Mouse (Mus musculus): ENCODE data around the gene Cmas.

Gene Cmas

DNA sequence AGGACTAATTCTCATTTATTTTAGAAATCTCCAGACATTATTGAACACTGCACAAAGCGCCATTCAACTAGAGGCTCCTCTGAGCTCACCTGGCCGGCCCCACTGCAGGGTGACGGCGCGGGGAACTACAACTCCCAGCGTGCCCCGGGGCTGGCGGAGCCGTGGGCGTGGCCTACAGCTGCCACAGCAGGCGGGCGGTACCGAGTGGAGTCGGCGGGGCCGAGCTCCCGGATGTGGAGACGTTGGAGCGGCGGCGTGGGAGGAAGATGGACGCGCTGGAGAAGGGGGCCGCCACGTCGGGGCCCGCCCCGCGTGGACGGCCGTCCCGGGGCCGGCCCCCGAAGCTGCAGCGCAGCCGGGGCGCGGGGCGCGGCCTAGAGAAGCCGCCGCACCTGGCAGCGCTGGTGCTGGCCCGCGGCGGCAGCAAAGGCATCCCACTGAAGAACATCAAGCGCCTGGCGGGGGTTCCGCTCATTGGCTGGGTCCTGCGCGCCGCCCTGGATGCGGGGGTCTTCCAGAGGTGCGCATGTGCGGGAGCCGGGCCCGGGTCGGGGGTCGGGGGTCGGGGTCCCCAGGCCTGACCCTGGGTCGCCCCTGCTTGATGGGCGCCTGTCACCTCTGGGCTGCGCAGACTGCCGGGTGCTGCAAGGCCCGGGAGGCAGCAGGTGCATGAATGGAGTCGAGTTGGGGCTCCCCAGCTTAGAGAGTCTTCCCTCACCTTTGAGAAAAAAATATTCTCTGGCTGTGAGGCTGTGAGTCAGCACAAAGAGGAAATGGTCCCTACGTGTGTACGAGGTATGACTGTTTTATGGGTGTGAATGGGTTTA is at the start of gene Cmas:
Gene Cmas, plus strand, starts transcription at position 180 of the 827 bp plus-strand sequence.
- peak; percentile 75 for DNase-seq (ENCODE audit: low read depth, low spot score)

DNA sequence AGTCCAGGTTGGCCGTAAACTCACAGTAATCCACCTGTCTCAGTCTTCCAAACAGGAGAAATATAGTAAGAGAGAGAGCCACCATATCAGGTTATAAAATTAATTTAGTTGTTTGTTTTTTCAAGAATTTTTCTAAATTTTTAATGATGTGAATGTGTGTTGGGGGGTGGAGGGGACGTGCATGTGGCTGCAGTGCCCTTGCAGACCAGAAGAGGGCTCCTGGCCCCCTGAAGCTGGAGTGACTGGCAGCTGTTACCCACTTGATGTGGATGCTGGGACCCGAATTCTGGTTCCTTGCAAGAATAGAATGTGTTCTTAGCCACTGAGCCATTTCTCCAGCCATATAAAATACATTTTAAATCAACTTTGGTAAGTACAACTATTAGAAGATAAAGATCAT is 49.8 kb upstream of the Cmas start:
- DNase-seq (ENCODE audit: low read depth, low spot score) = no peak

DNA sequence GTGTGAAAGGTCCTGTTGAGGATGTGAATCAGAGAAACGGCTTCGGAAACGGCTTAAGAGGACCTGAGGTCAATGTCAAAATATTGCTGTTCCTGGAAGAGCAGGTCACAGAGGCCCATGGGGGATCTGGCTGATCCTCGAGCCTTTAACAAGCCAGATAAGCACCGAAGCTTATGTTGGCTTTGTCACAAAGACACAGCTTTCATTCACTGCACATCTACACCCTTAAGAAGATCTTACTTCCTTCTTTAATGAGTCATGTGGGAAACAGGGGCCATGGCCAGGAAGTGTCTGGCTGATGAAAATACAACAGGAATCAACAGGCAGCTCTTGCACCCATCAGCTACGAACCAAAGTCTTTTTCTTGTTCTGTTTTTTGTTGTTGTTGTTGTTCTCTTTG is 48.1 kb upstream of the Cmas start:
- no peak for DNase-seq (ENCODE audit: low read depth, low spot score)

DNA sequence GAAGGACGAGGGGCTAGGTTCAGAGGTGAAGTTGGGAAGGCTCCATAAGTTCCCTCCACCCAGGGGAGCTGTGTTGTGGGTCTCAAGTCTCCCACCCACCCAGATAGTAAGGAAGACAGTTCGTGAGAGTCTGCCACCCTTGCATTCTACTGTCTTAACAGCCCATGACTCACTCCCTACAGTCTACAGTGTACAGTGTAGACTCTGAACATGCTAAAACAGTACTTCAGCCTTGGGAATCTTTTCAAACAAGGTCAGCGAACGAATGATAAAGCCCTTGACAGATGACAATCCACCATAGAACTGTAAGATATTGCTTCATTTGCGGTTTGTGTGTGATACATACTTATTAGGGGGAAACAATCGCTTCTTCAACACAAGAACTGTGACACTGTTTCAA is 45.8 kb upstream of the Cmas start:
- no peak for DNase-seq (ENCODE audit: low read depth, low spot score)

DNA sequence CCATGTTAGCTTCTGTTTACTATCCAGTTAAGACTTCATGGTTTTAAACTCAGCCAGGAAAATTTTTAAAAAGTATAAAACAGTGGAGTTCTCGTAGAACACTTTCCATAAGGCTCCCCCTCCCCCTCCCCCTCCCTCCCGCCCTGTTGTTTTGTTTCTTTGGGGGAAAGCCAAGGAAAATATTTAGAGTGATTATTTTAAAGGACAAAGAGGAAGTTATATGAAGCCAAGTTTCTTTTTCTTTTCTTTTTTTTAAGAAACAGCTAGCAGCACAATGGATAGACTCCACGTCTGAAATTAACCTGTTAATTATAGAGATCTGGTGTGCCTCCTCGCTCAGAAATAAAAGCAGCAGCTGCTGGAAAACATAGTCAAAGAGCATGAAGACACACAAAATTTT is 45.4 kb upstream of the Cmas start:
- no peak for DNase-seq (ENCODE audit: low read depth, low spot score)

DNA sequence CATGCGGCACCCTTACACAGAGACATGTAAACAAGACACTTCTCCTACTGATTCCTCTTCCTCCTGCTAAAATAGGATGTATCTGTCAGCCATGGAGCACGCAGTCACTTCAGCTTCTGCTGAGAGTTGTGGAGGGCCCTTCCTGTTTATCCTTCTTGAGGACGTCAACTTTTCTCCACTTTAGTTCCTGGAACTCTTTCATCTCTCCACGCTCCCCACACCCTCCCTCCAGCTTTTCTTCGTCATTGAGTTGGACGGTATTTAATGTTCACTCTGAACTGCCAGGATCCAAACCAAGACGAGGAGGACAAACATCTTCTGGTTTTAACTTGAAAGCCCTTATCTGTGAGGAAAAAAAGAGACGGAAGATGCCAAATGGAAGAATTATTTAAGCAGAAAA is 41.5 kb upstream of the Cmas start:
- DNase-seq (ENCODE audit: low read depth, low spot score) = no peak

DNA sequence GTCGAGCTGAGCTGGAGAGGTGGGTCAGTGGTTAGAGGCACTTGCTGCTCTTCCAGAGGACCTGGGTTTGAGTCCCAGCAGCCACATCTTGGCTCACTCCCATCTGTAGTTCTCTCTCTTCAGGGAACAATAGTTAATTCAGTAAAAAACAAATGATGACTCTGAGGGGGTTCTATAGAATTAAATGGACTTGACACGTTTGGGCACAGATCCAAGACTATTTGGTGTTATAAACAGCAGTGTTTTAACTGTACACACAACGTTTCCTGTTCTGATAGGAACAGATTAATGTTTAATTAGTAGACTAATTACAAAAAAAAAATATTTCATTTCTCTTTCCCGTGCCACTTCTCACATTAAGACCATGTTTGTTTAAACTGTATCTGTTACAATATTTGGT is 39.3 kb upstream of the Cmas start:
- DNase-seq (ENCODE audit: low read depth, low spot score) = no peak

DNA sequence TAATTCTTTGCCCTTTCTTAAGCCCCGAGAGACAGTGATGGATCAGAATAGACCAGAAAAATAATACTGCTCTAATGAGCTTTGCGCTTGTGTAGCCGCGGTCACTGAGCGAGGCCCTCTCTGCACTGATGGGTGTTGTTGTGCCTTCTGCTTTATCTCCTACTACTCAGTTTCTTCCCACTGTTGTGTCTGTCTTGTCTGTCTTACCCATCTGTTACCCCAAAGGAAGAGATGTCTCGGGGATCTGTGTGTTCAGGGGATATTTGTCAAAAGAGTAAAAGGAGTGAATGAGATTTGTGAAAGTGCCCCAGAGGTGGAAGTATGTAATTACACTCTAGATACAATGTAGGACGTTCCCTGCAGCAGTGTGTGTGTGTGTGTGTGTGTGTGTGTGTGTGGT is 38.3 kb upstream of the Cmas start:
- DNase-seq (ENCODE audit: low read depth, low spot score) = no peak

DNA sequence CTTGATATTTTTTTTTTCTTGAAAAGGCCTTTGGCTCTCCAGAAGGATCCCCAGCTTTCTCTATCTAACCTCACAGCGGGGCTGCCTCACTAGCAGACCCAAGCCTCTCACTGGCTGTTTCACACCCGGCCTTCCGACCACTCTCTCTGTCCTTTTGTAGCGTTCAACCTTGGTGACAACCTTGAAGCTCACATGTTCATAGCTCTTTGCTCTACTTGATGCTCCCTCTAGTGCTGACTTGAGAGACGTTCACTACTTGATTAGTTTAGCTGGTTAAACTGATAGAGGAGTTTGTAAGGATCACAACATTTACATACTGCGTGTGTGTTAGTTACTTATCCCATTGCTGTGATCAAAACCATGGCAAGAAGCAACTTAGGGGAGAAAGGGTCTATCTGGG is 35.8 kb upstream of the Cmas start:
- no peak for DNase-seq (ENCODE audit: low read depth, low spot score)

DNA sequence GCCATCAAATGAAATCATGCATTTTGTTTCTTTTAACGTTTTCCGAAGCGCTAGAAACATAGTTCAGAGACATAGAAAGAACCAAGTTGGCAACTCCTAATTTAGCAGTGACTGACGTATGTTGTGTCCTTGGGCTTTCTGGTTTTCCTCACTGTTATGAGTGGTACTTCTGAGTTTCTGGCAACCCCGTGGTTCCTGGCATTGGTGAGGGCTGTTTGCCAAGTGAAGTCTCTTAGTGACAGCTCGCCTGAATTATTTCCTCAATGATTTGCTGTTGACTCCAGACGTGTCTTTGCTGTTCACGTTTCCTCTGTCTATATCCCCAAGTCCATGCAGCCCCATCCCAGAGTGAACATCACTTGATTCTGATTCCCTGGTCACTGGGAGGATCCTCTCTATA is 34.8 kb upstream of the Cmas start:
- DNase-seq (ENCODE audit: low read depth, low spot score) = no peak

DNA sequence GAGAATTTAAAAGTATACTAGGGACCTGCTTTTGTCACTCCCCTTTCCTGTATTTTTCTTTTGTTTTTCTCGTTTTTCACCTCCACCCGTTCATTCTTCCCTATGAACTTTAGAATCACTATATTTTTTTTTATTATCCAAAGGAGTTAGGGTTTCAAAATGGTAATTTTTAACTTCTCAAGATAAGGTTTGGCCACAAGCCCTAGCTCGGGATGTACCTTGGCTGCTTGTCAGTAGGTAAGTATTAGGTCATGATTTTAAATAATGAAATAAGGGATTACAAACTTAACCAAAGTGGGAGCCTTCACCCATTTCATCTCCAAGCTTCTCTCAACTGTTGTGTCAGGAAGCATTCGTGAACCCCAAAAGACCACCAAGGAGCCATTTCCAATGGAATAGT is 30.5 kb upstream of the Cmas start:
- DNase-seq (ENCODE audit: low read depth, low spot score) = no peak

DNA sequence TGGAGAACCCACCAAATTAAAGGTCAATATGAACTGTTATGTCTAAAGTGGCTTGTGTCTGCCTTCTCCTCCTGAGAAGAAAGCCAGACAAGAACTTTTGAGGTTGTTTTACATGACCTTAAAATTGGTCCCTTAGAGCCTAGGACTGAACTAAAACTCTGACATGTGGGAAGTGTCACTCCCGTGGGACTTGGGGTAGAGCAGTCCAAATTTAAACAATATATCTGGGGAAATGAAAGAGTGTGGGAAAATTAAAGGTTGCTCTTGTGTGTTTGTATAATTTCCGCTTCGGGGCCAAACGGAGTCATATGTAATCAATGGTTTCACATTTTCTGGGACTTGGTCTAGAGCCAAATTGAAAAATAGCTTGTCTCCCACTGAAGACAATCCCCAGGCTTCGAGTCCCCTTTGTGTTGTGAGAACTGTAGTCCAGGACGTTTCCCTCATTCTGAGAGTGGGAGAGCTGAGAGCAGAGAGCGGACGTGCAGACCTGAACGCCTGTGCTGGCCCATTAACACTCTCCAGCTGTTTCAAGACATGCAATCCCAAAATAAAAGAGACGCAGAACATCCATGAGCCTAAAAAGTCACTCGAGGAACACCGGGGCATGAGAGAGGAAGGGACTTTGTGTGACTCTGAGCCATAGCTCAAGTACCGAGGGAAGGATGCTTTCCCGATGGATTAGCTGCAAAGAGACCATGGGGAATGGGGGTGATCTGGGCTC is 23.8 kb upstream of the Cmas start:
- DNase-seq (ENCODE audit: low read depth, low spot score) = no peak

DNA sequence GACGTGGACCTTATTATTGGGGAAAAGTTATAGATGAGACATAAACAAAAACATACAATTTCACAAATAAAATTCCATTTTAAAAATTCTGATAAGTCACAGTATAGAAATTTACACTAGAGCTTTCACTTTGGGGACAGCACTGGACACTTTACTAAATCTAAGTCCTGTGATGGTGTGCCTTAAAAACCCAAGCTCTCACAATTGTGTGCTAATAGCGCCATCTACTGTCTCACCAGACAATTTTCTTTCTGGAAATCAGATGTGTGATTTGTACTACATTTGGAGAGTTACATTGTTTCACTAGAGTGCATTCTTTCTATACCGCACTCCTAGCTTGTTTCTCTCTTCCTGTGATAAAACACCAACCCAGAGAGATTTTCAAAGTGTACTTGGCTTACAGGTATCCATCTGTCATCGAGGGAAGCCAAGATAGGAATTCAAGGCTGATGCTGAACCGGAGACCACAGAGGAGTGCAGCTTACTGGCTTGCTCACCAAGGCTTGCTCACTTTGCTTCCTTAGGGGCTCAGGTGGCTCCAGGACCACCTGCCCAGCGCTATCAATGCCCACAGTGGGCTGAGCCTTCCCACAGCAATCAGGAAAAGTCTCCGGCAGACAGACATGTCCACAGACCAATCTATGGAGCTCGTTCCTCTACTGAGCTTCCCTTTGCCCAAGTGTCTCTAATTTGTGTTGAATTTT is 21.0 kb upstream of the Cmas start:
- no peak for DNase-seq (ENCODE audit: low read depth, low spot score)

DNA sequence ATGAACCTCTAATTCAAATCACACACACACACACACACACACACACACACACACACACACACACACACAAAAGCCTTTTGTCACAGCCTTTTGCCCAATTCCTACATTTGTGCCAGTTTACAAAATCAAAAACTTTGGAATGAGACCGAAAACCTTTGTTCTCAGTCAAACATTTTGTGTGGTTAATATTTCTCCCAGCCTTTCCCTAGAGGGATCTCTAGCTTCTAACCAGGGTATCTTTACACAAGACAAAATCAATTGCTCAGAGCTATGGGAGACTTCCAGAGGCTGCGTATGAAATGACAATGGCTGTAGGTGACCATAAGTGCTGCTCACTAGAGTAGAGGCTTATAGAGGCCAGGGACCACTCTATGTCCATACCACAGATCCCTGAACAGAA is 18.3 kb upstream of the Cmas start:
- no peak for DNase-seq (ENCODE audit: low read depth, low spot score)

DNA sequence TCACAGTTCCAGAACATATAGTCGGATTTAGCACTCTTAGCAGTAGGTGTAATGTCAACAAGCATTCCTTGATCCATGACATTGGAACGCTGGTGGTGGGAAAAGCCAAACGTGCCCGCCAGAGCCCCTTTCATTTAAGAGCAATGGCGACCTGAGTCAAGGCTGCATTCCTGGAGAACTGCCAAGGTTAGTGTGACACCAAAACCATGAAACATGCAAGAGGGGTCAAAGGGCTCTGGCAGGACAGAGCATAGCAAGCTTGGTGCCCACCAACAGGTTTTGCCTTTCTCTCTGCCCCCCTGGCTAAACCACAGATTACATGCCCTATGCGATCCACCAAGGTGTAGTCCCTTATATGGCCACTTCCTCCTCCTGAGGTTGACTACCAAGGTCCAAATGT is 17.8 kb upstream of the Cmas start:
- DNase-seq (ENCODE audit: low read depth, low spot score) = no peak

DNA sequence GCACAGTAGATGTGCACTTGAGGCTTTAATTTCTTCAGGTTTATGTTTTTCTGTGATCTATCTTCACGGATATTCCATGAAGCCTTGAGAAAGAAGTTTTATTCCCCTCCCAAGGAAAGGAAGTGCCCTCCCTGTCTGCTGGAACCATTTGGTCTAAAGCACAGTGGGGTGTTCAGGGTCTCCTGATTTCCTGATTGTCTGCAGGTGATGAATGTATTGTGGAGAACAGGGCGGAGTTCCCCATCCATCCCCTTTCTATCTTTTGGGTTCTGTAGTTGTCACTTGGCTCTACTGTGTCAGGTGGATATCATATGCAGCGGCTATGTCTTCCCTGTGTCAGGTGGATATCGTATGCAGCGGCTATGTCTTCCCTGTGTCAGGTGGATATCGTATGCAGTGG is 14.7 kb upstream of the Cmas start:
- no peak for DNase-seq (ENCODE audit: low read depth, low spot score)

DNA sequence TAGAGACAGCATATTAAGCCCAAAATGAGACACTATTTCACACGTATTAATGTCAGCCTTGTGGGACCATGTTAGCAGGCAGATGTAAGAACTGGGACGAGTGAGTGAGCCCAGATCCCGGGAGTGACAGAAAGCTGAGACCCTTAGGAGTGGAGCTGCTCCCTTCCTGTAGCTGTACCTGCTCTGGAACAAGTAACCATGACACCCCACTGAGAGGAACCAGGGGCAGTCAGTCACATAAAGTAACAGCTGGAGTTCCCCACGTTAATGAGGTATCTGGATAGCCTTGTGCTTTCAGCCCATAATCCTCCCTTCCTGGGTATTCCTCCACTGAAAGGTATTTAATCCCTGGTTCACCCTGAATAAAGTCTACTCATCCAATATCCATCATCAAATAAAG is 13.3 kb upstream of the Cmas start:
- no peak for DNase-seq (ENCODE audit: low read depth, low spot score)

DNA sequence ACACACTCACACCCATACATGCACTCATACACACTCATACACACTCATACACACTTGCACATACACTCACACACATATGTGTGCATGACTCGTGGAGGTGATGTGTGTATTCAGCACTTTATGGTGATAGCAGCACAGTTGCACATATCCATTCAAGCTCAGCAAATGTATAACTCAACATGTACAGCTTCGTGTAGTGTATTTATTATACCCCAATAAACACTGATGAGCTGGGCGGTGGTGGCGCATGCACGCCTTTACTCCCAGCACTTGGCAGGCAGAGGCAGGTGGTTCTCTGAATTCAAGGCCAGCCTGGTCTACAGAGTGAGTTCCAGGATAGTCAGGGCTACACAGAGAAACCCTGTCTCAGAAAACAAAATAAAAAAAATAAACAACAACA is 11.0 kb upstream of the Cmas start:
- DNase-seq (ENCODE audit: low read depth, low spot score) = no peak

DNA sequence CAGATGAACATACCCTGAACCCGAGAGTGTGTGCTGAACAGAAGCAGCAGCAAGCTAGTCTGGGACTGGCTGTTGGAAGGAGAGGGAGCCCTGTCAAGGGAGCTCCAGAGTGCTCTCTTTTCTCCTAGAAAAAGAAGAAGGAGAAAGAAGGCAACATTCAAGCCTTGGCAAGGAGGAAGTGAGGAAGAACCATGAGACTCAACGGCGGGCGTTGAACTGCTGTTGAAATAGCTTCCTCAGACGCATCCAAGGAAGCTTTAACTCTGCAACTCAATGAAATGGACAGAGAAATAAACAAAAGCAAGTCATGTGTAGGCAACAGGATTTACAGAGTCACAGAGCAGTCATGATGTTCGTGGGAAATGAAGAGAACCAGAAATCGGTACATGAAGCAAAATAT is 9.7 kb upstream of the Cmas start:
- no peak for DNase-seq (ENCODE audit: low read depth, low spot score)

DNA sequence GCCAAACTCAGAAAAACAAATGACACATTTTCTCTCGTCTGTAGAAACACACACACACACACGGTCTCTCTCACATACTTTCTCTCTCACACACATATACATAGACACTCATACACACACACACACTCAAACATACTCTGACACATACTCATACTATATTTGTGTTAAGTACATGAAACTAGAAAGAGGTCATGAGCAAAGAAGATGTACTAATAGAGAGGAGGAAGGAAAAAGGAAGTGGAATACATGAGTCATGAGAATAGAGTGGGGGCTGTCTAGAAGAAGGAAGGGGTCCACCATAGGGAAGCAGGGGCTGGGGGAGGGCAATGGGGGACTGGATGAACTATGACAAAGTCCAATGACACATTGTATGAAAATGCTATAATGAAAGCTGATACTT is 9.3 kb upstream of the Cmas start:
- no peak for DNase-seq (ENCODE audit: low read depth, low spot score)

DNA sequence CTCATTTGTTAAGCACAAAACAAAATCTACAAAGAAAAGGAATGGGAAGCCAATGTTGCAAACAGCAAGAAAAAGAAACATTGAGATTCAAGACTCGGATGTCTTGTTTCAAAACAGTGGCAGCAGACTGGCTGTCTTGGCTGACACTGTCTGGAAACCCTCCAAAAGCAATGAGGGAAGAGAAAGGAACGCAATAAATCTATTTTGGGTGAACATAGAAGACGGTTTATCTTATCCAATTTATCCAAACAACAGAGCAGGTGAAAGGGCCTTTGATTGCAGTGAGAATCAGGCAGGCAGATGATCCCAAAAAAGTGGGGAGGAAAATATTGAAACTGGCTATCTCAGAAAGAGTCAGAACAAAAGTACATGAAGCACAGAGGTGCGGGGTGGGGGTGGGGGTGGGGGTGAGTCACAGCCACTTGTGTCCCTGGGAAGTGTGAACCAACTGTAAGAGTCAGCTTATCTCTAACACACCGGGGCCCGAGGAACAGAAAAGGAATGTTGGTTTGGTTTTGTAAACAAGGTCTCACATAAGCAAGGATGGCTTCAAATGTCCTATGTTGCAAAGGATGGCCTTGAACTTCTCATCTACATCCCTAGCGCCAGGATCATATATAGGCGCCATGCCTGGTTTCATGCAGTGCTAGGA is 8.3 kb upstream of the Cmas start:
- DNase-seq (ENCODE audit: low read depth, low spot score) = no peak

DNA sequence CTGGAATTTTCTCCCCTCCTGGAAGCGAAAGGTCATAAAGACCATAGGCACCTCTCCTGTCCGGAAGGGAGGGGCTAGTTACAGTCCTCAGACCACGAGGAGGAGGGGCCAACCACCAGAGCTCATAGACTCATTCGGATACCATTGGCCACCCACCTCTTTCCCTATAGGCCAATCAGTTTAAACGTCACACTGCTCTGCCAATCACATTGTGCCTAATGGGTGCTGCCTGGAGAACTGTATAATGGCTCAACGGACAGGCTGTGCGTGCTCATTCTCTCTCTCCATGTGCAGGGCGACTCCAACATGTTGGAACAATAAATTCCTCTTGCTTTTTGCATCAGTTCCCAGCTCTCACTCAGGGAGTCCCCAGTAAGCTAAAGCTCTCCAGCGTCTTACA is 5.1 kb upstream of the Cmas start:
- no peak for DNase-seq (ENCODE audit: low read depth, low spot score)

Measured in retina, adult 2 months (tissue).